Mouse (Mus musculus) monocyte, adult 5-6 weeks (primary cell): ENCODE results near the gene Ltb4r1. TPM values are rescaled to one million over a fixed set of nuclear protein-coding genes. Genes with fewer than 3 reads are reported as not detected.

Experiments
- ATAC-seq: fragments of 153-309, 156-312 bp; replicated peaks from 2 replicates; pipeline ENCODE4 v1.8.0; 2017; ENCODE audit warnings: mild to moderate bottlenecking; ENCODE audit not compliant: low TSS enrichment, insufficient number of reproducible peaks, severe bottlenecking, poor library complexity, low FRiP score
- total RNA-seq: library from RNA; stranded (forward); fragments of 200-1000, 200-491, 200-594 nt; gene quantifications from 3 replicates; pipeline ENCODE4 v1.2.3, GENCODE M21; 2017

Ltb4r1 gene
- total RNA-seq, 1 experiment from 2014 or later, result 27.0 TPM

DNA sequence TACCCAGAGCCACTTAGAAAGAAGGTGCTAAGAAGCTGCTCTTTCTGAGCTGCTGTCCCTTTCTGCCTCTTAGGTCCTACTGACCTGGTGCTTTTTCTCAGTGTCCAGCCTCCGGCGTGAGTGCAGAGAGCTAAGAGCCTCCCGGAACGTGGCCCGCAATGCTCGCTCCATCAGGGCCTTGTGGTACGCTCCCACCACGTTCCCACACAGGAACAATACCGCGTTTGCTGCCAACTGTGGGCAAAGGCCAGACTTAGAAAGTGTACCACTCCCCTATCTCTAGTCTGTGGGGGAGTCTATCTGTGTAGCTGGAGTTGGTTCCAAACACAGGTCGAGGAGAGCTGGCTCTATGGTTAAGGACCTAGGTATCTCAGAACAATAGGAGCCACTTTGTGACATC is 15.0 kb downstream of the Ltb4r1 start:
- ATAC-seq, result no peak

DNA sequence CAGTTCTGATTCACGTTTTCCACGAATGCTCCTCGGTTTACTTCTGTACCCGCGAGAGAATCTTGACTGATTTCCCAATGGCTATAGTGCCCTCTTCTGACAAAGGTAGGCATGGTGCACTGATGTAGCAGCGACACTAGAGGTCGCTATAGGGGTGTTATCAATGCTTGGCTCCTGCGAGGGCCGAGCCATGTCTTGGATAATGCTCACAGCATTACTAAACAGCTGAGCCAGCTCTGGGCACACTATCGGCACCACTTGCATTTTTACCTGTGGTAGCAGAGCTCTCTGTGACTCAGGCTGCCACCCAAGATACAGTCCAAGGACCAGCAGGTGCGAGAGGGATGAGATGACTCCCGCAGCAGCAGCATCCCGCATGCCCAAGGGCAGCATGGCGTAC is 15.5 kb downstream of the Ltb4r1 start:
- peak; percentile 79 for ATAC-seq

DNA sequence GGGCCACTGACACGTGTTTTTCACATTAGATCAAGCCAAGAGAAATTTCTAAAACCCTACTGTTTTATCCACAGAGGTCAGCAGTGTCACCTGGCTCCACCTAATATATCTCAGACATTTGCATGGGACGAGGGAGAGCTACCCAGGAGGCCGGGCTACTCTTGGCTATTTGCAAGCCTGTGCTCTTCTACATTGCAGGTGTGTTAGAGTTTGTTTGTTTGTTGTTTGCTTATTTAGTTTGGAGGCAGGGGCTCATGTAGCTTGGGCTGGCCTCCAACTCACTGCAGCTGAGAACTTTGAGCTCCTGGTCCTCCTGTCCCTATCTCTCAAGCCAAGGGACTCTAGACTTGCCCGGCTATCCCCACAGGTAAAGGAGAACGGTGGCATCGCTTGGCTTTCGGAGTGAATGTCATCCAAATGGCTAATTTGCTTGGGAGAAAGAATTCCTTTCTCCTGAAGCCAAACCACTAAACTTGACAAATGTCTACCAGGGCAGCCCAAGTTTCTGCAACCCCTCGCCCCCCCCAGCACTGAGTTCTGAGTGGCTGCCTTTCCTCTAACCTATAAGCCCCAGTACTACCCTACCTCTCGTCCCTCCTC is 16.7 kb downstream of the Ltb4r1 start:
- no peak for ATAC-seq

DNA sequence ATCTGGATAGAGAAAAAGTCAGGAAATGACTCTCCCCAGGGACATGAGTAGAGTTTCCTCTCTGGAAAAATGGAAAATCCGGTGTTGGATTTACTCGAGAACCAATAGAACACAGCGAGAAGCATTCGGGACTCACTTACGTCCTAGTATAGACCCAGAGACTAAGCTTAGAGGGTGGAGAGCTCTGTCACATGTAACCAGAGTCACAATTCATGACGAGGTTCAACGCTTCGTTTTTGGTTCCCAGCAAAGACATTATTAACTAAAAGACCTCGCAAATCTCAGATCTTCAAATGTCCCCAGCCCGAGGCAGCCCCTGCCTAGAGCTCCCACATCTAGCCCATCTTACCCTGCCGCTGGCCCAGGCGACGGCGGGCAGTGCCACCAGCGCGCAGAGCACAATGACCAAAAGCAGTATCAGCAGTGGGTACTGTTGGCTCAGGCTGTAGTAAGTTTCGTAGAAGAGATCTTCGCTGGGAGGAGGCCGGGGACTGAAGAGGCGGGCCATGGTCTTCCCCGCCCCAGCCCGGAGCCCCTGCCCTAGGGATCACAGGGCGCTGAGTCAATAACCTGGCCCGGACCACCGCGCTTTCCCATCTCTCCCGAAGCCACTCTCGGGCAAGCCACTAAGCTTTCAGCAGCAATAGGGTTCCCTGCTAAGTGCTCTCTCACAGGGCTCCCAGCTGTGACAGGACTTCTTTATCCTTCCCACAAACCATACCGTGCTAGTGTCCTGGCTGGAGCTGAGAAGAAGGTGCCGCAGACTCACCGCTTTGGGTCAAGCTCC is 17.6 kb downstream of the Ltb4r1 start:
- no peak for ATAC-seq

DNA sequence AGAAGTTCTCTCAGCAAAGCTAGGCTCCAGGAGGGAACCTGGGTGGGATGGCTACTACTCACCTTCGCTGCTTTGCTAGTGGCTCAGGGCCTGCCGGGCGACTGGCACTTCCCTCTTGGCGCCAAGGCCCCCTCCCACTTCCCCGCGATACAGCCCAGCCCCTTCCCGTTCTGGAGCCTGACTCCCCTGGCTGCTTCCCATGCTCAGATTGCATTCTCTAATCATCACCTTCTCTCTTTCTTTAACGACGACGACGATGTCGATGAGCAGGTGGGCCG is 18.1 kb downstream of the Ltb4r1 start, which contains the start of gene Adcy4:
TSS of gene Adcy4 (minus strand) at position 138 of the 278 bp plus-strand sequence.
- ATAC-seq, result no peak

DNA sequence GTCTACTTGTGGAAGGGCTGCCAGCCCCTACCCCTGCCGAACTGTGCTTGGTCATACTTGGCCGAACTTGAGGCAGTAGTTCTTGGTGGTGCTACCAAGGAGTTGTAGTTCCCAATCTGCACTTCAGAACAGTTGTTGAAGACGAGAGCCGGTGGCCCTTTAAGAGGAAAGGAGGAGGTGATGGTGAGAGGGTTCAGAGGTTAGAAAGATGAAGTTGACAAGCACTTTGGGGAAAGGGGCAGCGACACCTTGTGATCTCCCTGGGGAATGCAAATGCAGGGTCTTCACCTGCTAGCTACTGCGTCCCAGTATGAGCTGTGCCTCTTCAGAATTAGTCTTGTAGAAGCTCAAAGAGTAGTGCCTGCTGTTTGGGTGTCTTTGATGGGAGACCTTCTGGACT is 19.4 kb downstream of the Ltb4r1 start:
- no peak for ATAC-seq

DNA sequence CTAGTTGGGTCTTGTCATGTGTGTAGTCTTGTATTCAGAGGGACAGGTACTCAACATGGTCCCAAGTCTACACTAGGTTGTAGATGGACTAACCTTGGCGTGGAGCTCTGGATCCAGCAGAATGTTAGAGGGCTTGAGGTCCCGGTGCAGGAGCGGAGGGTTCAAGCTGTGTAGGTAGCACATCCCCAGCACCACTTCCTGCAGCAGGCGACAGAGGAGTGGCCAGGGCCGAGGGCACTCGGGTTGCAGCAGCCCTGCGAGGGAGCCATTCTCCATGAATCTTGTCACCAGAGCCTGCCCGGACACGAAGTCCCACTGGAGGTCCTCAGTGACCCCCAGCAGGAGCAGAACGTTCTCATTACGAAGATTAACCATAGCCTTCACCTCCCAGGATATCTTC is 22.0 kb downstream of the Ltb4r1 start:
- no peak for ATAC-seq

DNA sequence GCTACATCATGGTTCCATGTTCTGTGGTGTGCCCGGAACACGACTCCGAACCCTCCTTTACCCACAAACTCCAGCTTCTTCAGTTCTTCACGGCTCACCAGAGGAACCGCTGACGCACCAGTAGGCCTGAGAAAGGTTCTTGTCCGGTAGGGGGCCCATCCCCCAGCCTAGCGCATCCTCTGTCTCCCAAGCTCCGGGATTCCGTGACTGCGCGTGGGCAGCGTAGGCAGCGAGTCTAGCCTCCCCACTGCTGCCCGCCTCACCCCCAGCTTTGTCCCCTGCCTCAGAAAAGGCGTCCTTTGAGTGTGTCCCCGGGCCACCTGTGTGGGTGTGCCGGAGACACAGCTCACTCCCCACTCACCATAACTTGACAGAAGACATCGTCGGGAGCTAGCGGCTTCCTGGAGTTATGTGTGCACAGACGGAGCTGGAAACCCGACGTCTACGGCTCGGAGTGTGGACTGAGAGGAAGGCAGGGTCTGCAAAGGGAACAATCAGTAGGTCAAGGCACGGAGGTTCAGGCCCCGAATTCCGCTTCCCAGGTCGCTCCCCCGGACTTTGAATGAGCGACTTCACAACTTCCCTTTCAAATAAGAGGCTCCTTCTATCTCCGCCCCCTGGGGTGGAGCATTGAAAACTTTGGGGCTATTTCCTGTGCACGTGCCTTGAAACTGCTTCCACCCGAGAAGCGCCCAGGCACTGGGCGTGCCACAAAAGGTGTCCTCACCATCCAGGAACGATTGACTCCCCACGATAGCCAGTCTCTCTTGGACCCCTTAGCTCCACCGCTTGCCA is 22.7 kb downstream of the Ltb4r1 start, which contains the start of gene Ripk3:
TSS of gene Ripk3 (minus strand) at position 610 of the 795 bp plus-strand sequence.
- peak; percentile 33 for ATAC-seq

DNA sequence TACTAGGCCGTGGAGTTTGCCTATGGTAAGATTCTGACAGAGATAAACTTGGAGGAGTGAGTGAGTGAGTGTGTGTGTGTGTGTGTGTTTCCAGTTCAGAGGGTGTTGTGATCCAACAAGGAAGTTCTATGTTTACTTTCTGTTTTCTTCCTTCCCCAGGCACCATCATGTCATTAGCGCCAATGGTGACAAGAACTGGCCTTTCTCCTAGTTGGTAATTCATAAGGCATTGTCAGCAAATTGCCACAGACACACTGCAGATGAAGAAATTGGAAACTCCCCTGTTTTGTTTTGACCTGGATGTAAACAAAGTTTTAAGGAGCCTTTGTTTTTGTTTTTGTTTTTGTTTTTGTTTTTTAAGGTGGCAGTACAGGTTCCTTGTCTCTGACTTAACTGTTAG is 27.7 kb downstream of the Ltb4r1 start:
- ATAC-seq, result no peak

DNA sequence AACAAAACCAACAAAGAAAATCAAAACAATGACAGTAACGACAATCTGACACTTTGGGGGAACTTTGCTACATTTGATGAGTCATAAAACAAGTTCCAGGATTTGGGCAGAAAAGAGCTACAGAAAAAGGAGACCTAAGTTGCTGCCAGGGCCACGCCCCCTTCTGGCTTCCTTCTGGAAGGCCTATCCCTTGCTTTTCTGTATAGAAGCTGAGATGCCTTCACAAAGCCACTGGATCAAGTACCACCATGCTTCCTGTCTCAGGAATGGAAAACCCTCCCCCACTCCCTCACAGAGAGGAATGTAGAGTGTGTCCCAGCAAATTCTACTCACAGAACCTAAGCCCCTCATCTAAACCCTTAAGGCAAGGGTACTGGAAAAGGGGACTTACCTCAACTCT is 28.2 kb downstream of the Ltb4r1 start:
- no peak for ATAC-seq

DNA sequence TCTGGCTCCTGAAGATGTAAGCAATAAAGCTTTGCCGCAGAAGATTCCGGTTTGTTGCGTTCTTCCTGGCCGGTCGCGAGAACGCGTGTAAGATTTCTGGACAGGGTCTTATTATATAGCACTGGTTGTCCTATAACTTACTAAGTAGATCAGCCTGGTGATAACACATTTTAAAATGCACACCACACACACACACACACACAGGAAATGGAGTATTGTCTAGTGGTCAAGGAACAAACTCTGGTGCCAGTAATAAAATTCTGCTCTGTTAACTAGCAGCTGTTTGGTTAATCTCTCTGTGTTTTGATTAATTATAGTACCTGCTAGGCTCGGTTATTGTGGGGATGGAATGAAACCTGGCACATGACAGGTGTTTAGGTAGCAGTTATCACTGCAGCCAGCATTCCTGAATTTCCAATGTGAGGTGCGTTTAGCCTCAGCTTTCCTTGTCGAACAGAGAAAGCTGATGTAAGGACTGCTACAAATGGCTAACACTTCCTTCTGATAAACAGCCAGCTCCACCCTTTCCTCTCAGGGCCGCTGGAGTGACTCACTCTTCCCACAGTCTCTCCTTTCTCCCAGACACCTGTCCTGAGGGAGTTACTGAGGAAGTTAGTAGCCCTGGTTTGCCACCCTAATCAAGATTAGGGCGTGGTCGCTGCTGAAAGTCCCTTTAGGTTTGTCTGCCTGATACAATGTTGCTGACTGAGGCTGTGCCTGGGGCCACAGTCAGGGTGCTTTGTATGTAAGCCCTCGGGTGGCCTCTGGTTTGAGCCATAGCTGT is 29.8 kb downstream of the Ltb4r1 start:
- no peak for ATAC-seq

DNA sequence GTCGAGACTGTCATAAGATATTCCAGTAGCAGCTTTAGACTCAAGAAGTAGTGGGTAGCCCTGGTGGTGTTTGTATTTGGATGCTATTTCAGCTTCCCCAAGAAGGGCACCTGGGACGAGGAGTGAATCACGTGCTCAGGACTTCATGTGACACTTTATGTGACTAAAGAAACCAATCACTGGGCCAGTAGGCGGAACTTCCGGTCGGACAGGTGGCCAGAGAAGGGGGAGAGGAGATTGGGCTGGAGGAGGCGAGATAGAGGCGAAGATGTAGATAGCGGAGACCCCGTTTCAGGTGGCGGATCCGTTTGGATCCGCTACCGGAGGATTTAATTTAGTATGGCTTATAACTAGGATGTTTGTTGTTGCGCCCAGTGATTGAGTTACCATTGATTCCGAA is 49.1 kb downstream of the Ltb4r1 start:
- ATAC-seq, result 0 out of 2 replicates have a peak, but pooled peaks have one; percentile 17

DNA sequence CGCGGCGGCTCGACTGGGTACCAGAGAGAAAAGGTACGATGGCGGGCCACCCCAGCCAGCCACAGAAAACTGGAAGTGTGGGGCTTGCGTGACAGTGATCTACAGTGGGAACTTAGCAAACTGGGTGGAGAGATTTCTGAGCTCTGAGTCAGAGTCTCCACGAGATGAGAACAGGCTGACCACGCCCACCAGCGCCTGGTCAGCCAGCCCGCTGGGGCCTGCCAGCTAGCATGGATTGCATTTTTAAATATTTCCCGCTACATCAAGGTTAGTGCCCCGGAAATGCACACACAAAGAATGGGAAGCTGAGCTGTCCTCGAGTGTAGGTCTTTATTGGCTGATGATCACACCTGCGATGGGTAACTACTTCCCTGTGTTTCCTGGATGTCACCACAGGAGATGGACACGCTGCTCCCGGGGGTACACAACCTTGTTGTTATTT is 49.6 kb downstream of the Ltb4r1 start:
- peak; percentile 90 for ATAC-seq

Other genes with a start within 250 kb of the Ltb4r1 start
- gene Nrl, start 241.0 kb upstream of the Ltb4r1 start, total RNA-seq, result not detected in 3 replicates
- 17.3 to 21.1 TPM (median 18.2 TPM) in 3 replicates for gene Pck2, start 225.7 kb upstream of the Ltb4r1 start, total RNA-seq
- 70.5 to 154 TPM (median 91.7 TPM) in 3 replicates for gene Dcaf11, start 206.0 kb upstream of the Ltb4r1 start, total RNA-seq
- 1.7 to 11.4 TPM in 2 of 3 replicates, not detected in the other for gene A730061H03Rik, start 205.6 kb upstream of the Ltb4r1 start, total RNA-seq
- not detected in 3 replicates for gene Fitm1, start 190.3 kb upstream of the Ltb4r1 start, total RNA-seq
- gene Psme1, start 187.8 kb upstream of the Ltb4r1 start, total RNA-seq, result 318 to 422 TPM (median 336 TPM) in 3 replicates
- gene Emc9, start 180.7 kb upstream of the Ltb4r1 start, total RNA-seq, result 10.5 to 13.0 TPM (median 12.1 TPM) in 3 replicates
- gene Psme2, start 174.8 kb upstream of the Ltb4r1 start, total RNA-seq, result 275 to 334 TPM (median 300 TPM) in 3 replicates
- gene Rnf31, start 174.3 kb upstream of the Ltb4r1 start, total RNA-seq, result 25.1 to 38.5 TPM (median 38.4 TPM) in 3 replicates
- gene Irf9, start 162.4 kb upstream of the Ltb4r1 start, total RNA-seq, result 76.6 to 92.0 TPM (median 77.4 TPM) in 3 replicates
- gene Rec8, start 147.9 kb upstream of the Ltb4r1 start, total RNA-seq, result 3.1 to 4.4 TPM (median 3.4 TPM) in 3 replicates
- gene Ipo4, start 130.0 kb upstream of the Ltb4r1 start, total RNA-seq, result 3.7 to 13.4 TPM (median 11.8 TPM) in 3 replicates
- 1.9 to 2.0 TPM in 2 of 3 replicates, not detected in the other for gene Gm49378, start 128.1 kb upstream of the Ltb4r1 start, total RNA-seq
- 49.4 to 58.5 TPM (median 55.5 TPM) in 3 replicates for gene Tm9sf1, start 122.2 kb upstream of the Ltb4r1 start, total RNA-seq
- gene Tssk4, start 115.8 kb upstream of the Ltb4r1 start, total RNA-seq, result 0.58 TPM in 1 of 3 replicates, not detected in the others
- 41.8 to 53.9 TPM (median 42.8 TPM) in 3 replicates for gene Mdp1, start 105.5 kb upstream of the Ltb4r1 start, total RNA-seq
- 24.7 to 33.1 TPM (median 25.6 TPM) in 3 replicates for gene Gmpr2, start 94.0 kb upstream of the Ltb4r1 start, total RNA-seq
- gene Nedd8, start 93.8 kb upstream of the Ltb4r1 start, total RNA-seq, result 224 to 272 TPM (median 230 TPM) in 3 replicates
- gene Tinf2, start 84.1 kb upstream of the Ltb4r1 start, total RNA-seq, result 42.6 to 96.3 TPM (median 46.5 TPM) in 3 replicates
- 0.49 to 4.7 TPM (median 1.5 TPM) in 3 replicates for gene Tgm1, start 52.0 kb upstream of the Ltb4r1 start, total RNA-seq
- gene Rabggta, start 43.7 kb upstream of the Ltb4r1 start, total RNA-seq, result 19.8 to 29.6 TPM (median 20.8 TPM) in 3 replicates
- 23.7 to 32.1 TPM (median 30.6 TPM) in 3 replicates for gene Dhrs1, start 20.3 kb upstream of the Ltb4r1 start, total RNA-seq
- gene Nop9, start 20.3 kb upstream of the Ltb4r1 start, total RNA-seq, result 11.9 to 15.0 TPM (median 13.8 TPM) in 3 replicates
- gene Cideb, start 7.5 kb upstream of the Ltb4r1 start, total RNA-seq, result 1.0 to 1.3 TPM in 2 of 3 replicates, not detected in the other
- 0.10 to 1.2 TPM (median 0.29 TPM) in 3 replicates for gene Ltb4r2, start 4.5 kb upstream of the Ltb4r1 start, total RNA-seq
- 2.2 to 4.2 TPM (median 2.5 TPM) in 3 replicates for gene Adcy4, start 18.1 kb downstream of the Ltb4r1 start, total RNA-seq
- gene Ripk3, start 22.9 kb downstream of the Ltb4r1 start, total RNA-seq, result 18.7 to 37.5 TPM (median 30.9 TPM) in 3 replicates
- gene Nfatc4, start 57.2 kb downstream of the Ltb4r1 start, total RNA-seq, result not detected in 3 replicates
- gene Nynrin, start 88.0 kb downstream of the Ltb4r1 start, total RNA-seq, result 0.10 to 0.75 TPM (median 0.49 TPM) in 3 replicates
- 0.38 TPM in 1 of 3 replicates, not detected in the others for gene Cbln3, start 118.4 kb downstream of the Ltb4r1 start, total RNA-seq
- gene Khnyn, start 119.0 kb downstream of the Ltb4r1 start, total RNA-seq, result 72.1 to 108 TPM (median 80.9 TPM) in 3 replicates
- gene Sdr39u1, start 134.3 kb downstream of the Ltb4r1 start, total RNA-seq, result 3.1 to 12.3 TPM (median 6.2 TPM) in 3 replicates
- gene Cma1, start 178.7 kb downstream of the Ltb4r1 start, total RNA-seq, result 136 to 337 TPM (median 173 TPM) in 3 replicates
- gene Cma2, start 185.0 kb downstream of the Ltb4r1 start, total RNA-seq, result not detected in 3 replicates